Mouse (Mus musculus) adrenal gland, postnatal 25 days (tissue): ENCODE measurements around the gene Arhgap35. TPM values are rescaled to one million over a fixed set of nuclear protein-coding genes. Genes with fewer than 3 reads are reported as not detected.

ENCODE experiments used
- DNase-seq: peaks from one replicate; pipeline ENCODE4 v3.0.0; 2021; ENCODE audit warnings: mixed read lengths
- total RNA-seq: library from RNA; stranded (reverse); gene quantifications from 2 replicates; pipeline ENCODE4 v1.2.3, GENCODE M21; 2021

The Arhgap35 gene
- total RNA-seq, 1 experiment from 2014 or later, result 74.8 TPM

- no peak for DNase-seq
Observed at GRCm38 (mm10) chr7:16604141-16604540, 10.7 kb downstream of the Arhgap35 start.

GRCm38 (mm10) chr7:16601683-16602102, 13.1 kb downstream of the Arhgap35 start:
- no peak for DNase-seq

DNA sequence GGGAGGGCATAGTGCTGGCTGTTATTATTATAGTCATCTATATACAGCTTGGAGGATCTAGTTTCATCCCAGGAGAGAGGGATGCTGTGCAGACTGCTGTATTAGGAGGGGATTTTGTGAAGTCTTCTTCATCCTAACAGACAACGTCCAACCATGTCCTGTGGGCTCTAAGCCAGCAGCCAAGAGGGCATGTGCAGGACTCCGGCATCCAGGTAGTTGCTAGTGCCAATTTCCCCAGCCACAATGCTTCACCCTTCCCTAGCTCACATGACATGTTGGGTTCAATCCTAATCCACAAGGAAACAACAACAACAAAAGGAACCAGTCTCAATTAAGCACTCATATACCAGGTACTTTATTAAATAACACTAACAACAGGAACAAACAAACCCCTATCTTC, 15.8 kb downstream of the Arhgap35 start:
- no peak for DNase-seq

GRCm38 (mm10) chr7:16591292-16591691, 23.5 kb downstream of the Arhgap35 start:
- no peak for DNase-seq

- no peak for DNase-seq
Observed at GRCm38 (mm10) chr7:16587649-16588048, 27.1 kb downstream of the Arhgap35 start.

- no peak for DNase-seq
Observed at GRCm38 (mm10) chr7:16584384-16584783, 30.4 kb downstream of the Arhgap35 start.

DNA sequence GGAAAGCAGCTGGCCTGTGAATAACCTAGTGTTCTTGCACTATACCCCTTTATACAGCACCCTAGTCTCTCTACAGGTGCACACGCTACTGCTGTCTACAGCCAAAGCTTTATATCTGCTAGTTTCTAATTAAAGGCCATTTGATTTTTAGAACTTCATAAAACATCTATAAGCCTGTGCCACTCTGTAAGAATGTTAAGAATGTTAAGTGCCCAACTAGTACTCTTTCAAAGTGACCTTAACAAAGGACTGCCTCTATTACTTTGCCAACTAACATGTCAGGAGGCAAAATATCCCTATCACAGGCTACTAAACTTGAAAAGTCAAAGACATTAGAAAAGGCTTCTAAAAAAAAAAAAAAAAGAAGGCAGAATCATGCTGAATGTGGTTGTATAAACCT, 31.0 kb downstream of the Arhgap35 start:
- DNase-seq, result no peak

- DNase-seq, result no peak
Observed at GRCm38 (mm10) chr7:16582299-16582698, 32.5 kb downstream of the Arhgap35 start.

GRCm38 (mm10) chr7:16581276-16582100, 33.3 kb downstream of the Arhgap35 start:
- peak; percentile 45 for DNase-seq

DNA sequence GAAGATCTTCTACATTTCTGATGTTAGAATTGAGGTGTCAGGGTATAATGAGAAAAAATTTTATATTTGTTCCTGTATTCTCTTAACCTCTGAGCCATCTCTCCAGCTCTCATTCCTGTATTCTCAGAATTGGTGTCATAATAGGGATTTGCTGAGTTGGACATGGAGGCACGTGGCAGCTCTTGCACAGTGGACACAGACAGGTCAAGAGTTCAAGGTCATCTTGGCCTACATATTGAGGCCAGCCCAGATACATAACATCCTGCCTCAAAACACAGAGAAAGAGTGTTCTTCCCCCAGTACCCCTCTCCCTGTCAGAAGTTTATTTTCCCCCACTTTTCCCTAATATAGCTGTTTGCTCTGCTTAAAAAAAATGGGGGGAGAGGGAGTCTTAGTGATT, 38.1 kb downstream of the Arhgap35 start:
- no peak for DNase-seq

DNA sequence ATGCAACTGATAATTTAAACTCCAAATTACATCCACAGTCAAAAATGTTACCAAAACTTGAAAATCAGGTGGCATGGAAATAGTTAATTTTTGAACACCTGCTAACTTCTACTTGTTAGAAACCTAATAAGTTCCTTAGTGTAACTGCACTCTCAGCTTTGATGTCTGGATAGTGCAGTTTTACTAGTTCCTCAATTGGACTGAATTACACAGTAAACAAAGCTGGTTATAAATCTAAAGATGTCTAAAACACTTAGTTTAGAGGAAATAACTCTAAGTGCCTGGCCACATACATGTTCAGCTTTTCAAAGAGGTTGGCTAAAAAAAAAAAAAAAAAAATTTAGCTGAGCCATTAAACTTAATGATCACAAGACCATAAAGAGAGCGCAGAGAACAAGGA, 43.6 kb downstream of the Arhgap35 start:
- no peak for DNase-seq

DNA sequence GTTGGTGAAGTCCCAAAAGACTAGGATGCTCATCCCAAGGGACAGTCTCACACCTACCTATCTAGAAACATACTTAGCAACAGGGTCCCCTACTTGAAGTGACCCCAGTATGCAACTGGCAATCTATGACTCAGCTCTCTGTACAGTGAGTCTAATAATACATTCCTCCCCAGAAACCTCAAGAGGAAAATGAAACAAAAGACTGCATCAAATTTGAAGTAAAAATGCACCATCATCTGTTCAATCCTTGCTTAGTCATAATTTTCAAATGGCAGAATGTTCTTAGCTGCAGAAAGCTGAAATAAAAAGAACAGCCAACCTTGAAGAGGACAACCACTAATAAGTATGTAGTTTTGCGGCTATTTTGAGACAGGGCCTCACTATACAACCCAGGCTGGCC, 44.1 kb downstream of the Arhgap35 start:
- no peak for DNase-seq

DNA sequence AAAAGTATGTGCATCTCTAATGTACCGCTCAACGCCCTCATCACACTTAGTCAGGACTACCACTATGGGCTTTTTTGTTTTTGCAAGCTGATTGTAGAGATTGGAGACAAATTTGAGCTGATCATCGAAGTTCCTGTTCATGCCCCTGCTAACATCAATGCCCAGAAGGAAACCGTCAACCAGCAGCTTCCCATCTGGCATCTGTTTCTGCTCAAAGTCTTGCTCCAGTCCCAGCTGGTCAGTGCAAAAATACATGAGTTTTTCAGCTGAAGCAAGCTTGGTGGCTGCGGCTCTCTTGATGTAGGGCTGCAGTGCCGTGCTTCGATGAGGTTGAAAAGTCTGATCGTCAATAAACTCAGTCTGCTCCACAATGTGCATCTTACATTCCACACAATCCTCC, 50.3 kb downstream of the Arhgap35 start:
- no peak for DNase-seq

DNA sequence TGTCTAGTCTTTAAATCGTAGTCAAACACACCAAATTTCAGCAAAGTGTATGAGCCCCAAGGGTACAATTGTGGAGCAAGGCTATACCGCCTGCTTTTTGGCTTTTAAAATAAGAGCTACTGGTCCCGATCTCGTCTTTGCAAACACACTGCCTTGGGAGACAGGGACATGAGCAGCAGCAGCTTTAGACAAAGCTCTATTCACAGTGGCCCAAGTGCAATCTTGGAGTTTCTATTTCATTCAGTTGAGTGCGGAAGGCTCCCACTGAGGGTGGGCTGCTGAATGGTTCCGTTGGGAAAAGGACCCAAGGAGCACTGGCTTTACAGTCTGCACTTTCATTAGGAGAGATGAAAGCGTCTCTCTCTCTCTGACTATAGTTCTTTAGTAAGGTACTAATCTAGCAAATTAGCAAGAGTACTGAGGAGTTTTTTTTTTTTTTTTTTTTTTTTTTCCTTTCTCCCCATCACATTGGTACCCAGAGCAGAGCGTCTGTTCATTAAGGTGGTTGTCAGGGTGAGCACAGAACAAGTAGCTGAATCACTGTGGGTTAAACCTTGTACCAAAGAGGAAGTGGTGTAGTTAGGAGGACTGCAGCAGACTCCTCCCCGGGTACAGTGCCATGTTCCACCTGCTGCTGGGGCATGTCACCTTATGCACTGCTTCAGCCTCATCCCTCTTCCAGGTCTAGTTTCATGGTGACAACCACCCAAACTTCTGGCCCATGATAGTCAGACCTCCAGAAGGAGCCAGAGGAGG, 56.8 kb downstream of the Arhgap35 start:
- no peak for DNase-seq

DNA sequence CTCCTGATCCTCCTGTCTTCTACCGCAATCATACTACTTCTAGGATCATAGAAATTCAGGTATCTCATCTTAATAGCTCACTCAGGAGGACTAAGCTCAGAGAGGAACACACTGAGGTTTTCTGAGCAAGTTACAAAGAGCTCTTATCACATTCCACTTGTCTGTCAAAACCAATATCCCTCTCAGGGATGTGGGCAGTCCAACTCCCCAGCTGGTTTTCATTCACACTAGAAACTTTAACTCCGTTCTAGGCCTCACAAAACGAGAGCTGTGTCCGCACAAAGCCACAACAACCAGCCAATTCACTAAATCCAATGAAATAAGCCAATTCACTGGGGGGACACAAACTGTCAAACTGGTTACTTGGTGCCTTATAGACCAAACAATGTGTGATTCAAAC, 57.5 kb downstream of the Arhgap35 start:
- no peak for DNase-seq

- no peak for DNase-seq
Observed at GRCm38 (mm10) chr7:16554215-16554614, 60.6 kb downstream of the Arhgap35 start.

GRCm38 (mm10) chr7:16551581-16551980, 63.2 kb downstream of the Arhgap35 start:
- DNase-seq, result no peak

- DNase-seq, result no peak
Observed at GRCm38 (mm10) chr7:16549299-16549698, 65.5 kb downstream of the Arhgap35 start.

DNA sequence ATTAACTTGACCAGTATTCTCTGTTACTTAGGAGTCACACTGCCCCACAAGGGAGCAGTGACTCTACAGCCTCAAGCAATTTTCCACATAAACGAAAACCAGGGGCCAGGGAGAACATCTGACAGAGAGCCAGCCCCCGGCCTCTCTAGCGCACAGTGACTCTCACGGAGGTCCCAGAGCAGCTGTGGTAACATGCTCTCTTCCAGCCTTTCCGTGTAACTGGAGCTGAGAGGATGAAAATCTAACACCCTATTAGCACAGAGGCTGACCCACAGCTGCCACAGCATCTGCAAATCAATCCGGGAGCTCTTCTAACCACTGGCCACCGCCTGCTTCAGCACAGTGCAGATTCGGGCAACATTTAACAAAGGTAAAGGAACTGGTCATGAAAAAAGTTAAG, 70.0 kb downstream of the Arhgap35 start:
- no peak for DNase-seq

GRCm38 (mm10) chr7:16537220-16537903, 77.4 kb downstream of the Arhgap35 start:
- DNase-seq, result no peak

DNA sequence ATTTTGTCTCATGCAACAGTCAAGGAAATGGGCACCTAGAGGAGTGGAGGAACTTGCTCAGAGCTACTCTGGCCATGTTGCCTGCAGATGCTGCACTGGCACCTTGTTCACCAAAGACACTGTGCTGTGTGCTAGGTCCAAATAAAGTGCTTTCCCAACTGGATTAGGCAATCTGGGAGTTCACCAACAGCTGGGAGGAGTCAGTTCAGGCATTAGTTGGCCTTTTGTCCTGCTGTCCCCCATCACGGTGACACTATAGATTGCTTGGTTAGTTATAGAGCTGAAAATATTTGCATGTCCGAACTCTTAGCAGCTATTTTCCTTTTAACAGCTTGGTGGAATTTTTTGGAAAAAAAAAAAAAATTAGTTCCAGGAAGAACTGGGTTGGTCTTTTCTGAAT, 88.8 kb downstream of the Arhgap35 start:
- no peak for DNase-seq

DNA sequence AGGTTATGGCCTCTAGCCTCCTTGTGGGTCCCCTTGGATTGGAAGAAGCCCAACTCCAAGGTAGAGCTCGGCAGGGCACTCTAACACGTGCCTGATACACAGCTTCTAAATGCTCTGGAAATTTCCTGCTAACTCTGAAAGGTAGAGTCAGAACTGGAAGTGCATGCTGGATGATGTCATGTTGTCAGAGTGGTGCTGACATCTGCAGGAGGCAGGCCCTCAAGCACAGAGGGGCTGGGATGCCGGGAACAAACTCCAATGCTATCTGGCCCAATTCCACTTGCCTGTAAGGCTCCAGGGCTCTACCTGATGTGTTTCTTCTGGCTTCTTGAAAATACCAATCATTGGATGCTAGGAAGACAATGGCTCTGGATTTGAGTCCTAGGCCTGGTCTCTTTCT, 89.3 kb downstream of the Arhgap35 start:
- DNase-seq, result no peak

DNA sequence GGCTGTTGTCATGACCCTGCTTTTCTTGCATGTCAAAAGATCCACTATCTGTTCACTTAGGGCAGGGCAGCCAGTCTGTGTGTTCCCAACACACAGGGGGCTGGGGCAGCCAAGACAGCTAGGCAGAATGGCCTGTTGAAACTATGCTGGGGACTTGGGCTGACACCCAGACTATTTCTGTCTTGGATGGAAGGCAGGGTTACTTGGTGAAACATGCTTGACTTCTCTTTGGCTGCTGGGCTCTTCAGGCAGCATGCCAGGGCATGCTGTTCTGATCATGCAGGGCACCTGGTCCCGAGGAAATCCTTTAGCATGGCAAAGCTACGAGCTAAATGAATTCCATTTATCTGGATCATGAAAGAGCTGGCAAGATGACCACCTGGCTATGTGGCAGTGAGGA, 90.5 kb downstream of the Arhgap35 start:
- DNase-seq, result peak; percentile 12
